Mouse (Mus musculus) limb, embryonic 10.5 days (tissue): ENCODE results near the gene Patz1. TPM values are rescaled to one million over a fixed set of nuclear protein-coding genes. Genes with fewer than 3 reads are reported as not detected.

Experiments
- DNase-seq: peaks from one replicate; pipeline ENCODE4 v3.0.0-alpha.2; 2017; ENCODE audit warnings: low spot score
- H3K27ac ChIP-seq: fragments of 300-500 bp; sonication (generic); 2 replicates; pipeline ENCODE4 v1.5.1; 2016; ENCODE audit warnings: mild to moderate bottlenecking
- H3K27me3 ChIP-seq: fragments of 300-500 bp; sonication (generic); 2 replicates; pipeline ENCODE4 v1.6.1; 2016; ENCODE audit warnings: low read depth, mild to moderate bottlenecking; ENCODE audit not compliant: poor library complexity, severe bottlenecking
- H3K36me3 ChIP-seq: fragments of 300-500 bp; sonication (generic); 2 replicates; pipeline ENCODE4 v1.6.1; 2016; ENCODE audit warnings: mild to moderate bottlenecking, moderate library complexity
- H3K4me1 ChIP-seq: fragments of 300-500 bp; sonication (generic); 2 replicates; pipeline ENCODE4 v1.6.1; 2016
- H3K4me3 ChIP-seq: fragments of 300-500 bp; sonication (generic); 2 replicates; pipeline ENCODE4 v1.5.1; 2016; ENCODE audit warnings: mild to moderate bottlenecking, moderate library complexity
- H3K9me3 ChIP-seq: fragments of 300-500 bp; sonication (generic); replicated peaks from 2 replicates; pipeline ENCODE4 v1.6.1; 2016; ENCODE audit warnings: mild to moderate bottlenecking
- WGBS: fragments of 180-500 bp; shearing (Covaris S2); methylation state at CpG from one replicate; pipeline ENCODE4 v1.1.7; 2016; 5-methylcytosine and 5-hydroxymethylcytosine counted together
- polyA plus RNA-seq: library from polyadenylated mRNA; unstranded; fragments of >200 nt; fragmentation: Nextera tagmentation; extraction: Ambion mirVana; gene quantifications from 2 replicates; pipeline ENCODE4 v1.2.1, GENCODE M21; 2016

Gene Patz1
- polyA plus RNA-seq, 1 experiment from 2014 or later: 80.2 TPM

DNA sequence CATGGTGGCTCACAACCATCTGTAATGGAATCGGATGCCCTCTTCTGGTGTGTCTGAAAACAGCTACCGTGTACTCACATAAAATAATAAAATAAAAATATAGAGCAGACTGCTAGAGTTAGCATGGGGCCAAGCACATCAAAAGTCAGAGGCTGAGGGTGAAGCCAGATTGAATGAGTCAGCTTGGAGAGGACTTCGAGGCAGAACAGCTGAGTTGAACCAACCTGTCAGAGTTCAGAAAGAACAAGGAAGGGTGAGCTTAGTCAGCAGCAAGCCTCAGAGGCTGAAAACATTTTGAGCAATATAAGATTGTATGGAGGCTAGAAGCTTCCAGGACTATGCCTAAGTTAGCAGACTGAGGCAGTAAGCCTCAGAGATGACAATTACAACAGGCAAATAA is 29.6 kb downstream of the Patz1 start:
- peaks cover 11% of the 10 kb centered on the region for H3K36me3 ChIP-seq
- no peaks in the 10 kb centered on the region for H3K4me1 ChIP-seq
- no peak overlapping the region for H3K27ac ChIP-seq
- no peaks in the 10 kb centered on the region for H3K27me3 ChIP-seq
- no peak overlapping the region for H3K4me3 ChIP-seq
- H3K9me3 ChIP-seq: no peaks in the 10 kb centered on the region
- no peak for DNase-seq
- 95% methylated on average over 3 of the region's 3 CpGs for WGBS

DNA sequence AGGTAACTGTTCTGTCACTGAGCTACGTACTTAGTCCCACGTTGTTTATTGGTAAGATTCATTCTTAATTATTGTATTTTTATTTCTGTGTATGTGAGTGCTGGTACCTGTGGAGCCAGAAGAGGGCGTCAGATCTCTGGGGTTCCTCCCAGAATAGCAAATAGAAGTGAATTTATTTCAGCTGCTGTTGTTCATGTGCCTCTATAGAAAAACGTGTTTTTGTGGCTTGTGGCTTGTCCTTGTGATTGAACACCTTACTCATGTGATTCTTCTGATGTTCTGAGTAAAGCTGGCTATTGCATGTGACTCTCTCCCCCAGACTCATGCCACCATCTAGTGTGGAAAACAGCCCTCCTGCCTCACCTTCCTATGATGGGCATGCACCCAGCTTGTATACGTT is 39.6 kb downstream of the Patz1 start:
- Histone ChIP-seq H3K9me3 (no peaks in the 10 kb centered on the region), H3K4me1 (peaks cover 28% of the 10 kb centered on the region), H3K27ac (no peak overlapping the region), H3K4me3 (no peak overlapping the region), H3K27me3 (peaks cover 24% of the 10 kb centered on the region), H3K36me3 (no peaks in the 10 kb centered on the region)
- 80% methylated on average over 5 of the region's 5 CpGs for WGBS
- no peak for DNase-seq

DNA sequence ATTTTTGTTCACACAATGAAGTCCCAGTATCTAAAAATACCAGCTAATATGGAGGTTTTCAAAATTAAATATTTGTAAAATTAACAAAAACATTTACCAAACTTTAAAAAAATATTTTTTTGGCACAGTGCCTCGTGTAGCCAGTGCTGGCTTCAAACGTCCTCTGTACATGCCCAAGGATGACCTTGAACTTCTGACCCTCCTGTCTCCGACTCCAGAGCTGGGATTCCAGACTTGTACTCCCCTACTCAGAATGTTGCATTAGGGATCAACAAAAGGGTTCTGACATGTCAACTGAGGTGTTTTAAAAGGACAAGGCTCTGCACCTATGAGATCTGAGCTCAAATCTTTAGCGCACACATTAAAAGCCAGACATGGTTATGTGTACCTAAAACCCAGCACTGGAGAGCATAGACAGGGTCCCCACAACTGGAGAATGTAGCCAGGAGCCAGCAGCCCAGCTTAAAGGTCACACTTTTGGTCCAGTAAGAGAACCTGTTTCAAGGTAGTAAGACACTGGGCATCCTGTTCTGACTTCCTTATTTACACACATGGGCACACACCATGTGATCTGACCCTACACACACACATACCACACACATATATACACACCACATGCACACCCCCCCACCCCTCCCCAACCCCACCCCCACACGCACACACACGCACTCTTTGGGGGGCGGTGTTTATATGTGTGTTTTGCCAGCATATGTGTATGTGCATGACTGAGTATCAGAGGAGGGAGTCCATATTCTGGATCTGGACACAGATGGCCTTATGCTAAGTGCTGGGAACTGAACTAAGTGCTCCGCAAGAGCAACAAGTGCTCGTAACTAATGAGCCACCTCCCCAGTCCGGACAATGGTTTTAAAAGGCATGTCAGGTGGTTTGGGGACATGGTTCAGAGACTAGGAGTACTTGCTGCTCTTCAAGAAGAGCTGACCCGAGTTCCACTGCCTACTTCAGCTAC is 40.4 kb downstream of the Patz1 start:
- Histone ChIP-seq H3K4me1 (peaks cover 28% of the 10 kb centered on the region), H3K27ac (no peak overlapping the region), H3K36me3 (no peaks in the 10 kb centered on the region), H3K4me3 (no peak overlapping the region), H3K9me3 (no peaks in the 10 kb centered on the region), H3K27me3 (peaks cover 27% of the 10 kb centered on the region)
- no peak for DNase-seq
- 82% methylated on average over 11 of the region's 11 CpGs for WGBS

DNA sequence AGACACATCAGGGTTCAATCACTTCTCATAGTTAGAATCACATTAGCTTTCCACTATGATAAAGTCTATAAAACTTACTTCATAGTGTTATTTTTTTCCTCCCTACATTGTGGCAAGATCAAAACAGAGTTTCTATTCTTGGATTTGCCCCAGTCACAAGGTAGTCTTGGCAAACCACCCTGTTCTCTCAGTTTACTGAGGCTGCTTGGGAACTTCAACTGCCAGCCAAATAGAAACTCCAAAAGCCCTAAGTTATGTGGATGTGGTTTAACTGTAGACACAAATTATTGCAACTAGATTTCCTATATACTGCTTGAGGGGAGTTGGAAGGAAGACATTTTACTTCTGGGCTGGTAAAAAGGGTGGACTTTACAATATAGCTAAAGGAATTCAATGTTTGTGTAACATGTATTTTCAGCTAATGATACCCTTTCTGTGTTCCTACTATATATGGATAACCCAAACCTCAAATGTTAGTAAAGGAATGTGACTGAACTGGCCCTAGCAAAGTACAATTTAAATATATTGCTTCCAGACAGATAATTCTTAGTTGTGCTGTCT is 41.3 kb downstream of the Patz1 start, which contains the start of gene Pik3ip1:
Gene Pik3ip1, plus strand, starts transcription at position 511 of the 561 bp plus-strand sequence.
- peak within 1 kb of the TSS; percentile 76 for H3K27ac ChIP-seq
- H3K36me3 ChIP-seq: no peaks in the 10 kb centered on the region
- H3K9me3 ChIP-seq: no peaks in the 10 kb centered on the region
- H3K4me1 ChIP-seq: peaks cover 34% of the 10 kb centered on the region
- DNase-seq: no peak
- peak within 1 kb of the TSS; percentile 60 for H3K4me3 ChIP-seq
- H3K27me3 ChIP-seq: peaks cover 27% of the 10 kb centered on the region

DNA sequence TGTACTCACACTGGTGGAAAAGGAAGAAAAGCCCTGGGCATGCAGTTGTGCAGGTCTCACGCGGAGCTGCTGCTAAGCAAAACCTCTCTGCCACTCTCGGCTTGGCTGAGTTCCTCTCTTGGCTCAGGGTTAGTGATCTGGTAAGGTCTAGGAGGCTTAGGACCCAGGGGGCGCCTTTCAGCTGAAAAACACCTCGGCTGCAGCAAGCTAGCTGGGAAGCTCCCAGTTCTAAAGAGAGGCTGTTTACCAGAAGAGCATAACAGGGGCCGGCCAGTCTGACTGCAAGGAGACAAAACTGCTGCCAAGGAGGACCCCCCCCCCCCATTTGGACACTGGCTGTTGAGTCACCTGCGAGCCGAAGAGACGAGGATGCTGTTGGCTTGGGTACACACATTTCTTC is 41.9 kb downstream of the Patz1 start:
- Histone ChIP-seq H3K4me3 (peak overlapping the region; percentile 60), H3K36me3 (no peaks in the 10 kb centered on the region), H3K9me3 (no peaks in the 10 kb centered on the region), H3K27ac (peak overlapping the region; percentile 76), H3K4me1 (peaks cover 40% of the 10 kb centered on the region), H3K27me3 (peaks cover 27% of the 10 kb centered on the region)
- 4% methylated on average over 9 of the region's 9 CpGs for WGBS
- DNase-seq: peak; percentile 70

DNA sequence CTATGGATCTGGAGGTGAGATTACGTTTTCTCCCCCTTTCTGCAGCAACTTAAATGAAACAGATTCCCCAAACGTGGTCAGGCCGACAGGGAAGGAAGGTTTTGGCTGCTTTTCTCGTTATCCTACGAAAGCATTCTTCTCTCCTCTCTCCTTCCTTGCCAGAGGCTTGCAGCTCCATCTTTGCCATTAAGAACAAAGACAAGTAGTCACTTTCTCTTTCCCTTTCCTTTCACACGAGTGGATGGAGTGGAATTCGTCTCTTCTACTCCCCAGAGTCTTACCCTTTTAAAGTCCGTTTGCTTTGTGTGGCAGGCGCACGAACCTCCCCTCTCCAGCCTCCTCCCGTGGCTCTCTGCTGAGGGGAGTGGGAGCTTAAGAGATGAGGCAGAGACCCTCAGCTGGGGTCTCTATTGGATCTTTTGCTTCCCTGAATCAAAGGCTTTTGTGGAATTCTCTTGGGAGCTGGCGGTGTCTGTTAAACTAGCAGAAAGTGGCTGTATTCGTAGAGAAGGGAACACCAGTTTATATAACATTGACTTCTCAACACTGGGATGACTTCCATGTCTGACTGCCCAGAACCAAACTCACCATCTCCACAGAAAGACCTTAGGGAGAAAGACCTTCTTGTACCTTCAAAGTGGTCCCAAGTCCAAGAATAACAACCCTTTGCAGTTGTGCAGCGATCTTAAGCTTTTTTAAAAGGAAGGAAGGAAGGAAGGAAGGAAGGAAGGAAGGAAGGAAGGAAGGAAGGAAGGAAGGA is 42.5 kb downstream of the Patz1 start:
- Histone ChIP-seq H3K9me3 (no peaks in the 10 kb centered on the region), H3K27me3 (peaks cover 27% of the 10 kb centered on the region), H3K36me3 (no peaks in the 10 kb centered on the region), H3K4me1 (peaks cover 46% of the 10 kb centered on the region), H3K27ac (peak overlapping the region; percentile 85), H3K4me3 (peak overlapping the region; percentile 60)
- WGBS: 7% methylated on average over 14 of the region's 14 CpGs
- no peak for DNase-seq

DNA sequence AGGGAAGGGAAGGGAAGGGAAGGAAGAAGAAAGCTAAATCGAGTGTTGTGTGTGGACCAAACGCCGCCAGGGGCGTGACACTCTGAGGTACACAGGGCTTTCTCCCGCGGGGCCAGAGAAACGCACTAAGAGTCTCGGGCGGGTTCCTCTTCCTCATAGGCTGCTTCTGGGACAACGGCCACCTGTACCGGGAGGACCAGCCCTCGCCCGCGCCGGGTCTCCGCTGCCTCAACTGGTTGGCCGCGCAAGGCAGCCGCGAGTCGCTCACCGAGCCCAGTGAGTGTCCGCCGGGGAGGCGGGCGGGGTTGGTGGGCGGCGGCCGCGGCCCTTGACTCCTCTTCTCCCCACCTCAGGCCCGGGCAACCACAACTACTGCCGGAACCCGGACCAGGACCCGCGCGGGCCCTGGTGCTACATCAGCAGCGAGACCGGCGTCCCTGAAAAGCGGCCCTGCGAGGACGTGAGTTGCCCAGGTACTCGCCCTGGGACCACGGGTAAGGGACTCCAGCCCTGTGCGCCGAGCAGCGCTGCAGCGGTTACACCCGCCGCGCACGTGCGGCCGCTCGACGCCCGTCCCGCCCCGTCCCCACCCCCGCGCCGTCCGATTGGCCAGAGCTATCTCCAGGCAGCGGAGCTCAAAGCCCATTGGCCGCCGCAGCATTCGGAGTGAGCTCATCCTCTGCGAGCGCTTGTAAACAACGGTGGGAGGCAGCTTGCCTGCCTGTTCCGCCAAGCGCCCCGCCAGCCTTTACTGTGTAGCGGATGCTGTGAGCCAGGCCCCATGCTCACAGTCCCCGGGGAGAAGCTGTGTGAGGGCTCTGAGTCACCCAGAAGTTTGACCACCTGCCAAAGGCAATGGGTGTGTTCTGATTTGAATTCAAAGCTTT is 43.3 kb downstream of the Patz1 start:
- DNase-seq: peak; percentile 95
- under 1% methylated on average over 75 of the region's 75 CpGs for WGBS
- Histone ChIP-seq H3K4me1 (peaks cover 51% of the 10 kb centered on the region), H3K27ac (peak overlapping the region; percentile 85), H3K27me3 (peaks cover 27% of the 10 kb centered on the region), H3K36me3 (no peaks in the 10 kb centered on the region), H3K9me3 (no peaks in the 10 kb centered on the region), H3K4me3 (peak overlapping the region; percentile 60)

DNA sequence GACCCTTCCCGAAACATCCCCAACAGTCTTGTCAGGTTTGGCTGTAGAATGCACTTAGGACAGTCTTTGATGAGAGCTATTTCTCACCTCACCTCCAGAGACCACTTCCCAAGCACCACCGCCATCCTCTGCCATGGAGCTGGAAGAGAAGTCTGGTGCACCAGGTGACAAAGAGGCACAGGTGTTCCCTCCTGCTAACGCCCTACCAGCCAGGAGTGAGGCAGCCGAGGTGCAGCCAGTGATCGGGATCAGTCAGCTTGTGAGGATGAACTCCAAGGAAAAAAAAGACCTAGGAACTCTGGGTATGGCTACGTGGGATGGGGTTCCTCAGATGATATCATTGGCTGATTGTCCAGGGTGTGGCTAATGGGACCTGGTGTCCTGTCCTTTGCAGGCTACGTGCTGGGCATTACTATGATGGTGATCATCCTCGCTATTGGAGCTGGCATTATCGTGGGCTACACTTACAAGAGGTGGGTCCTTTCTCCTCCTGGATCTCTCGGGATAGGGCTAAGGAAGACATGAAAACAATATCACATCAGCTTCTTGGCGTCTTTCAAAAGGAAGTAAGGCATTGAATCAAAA is 44.5 kb downstream of the Patz1 start:
- no peak for DNase-seq
- Histone ChIP-seq H3K4me3 (no peak overlapping the region), H3K9me3 (no peaks in the 10 kb centered on the region), H3K27ac (no peak overlapping the region), H3K4me1 (peaks cover 62% of the 10 kb centered on the region), H3K36me3 (no peaks in the 10 kb centered on the region), H3K27me3 (peaks cover 27% of the 10 kb centered on the region)
- WGBS: 86% methylated on average over 11 of the region's 11 CpGs

DNA sequence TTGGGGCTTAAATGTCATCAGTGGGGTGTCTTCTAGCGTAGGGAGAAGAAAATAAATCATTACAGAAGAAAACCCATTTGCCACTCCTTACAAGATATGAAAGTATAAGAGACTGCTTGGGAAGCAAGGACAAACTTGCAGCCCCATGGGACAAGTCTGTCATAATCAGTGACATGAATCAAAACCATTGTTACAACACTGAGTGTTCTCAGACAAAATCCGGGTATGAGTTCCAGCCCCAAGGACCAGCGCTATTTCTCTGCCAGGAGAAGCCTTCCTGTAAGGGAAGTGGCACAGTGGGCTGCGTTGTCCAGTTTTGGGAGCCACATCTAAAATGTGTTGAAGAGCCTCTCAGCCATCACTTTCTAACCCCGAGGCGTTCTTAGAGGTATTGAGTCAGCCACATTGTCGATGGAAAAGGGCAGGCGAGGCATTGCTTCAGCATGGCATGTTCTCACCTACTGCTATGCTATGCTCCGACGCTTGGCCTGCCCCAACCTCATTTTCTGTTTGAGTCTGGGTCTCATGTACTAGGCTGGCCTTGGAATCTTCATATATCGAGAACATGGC is 45.6 kb downstream of the Patz1 start:
- 89% methylated on average over 11 of the region's 11 CpGs for WGBS
- no peak overlapping the region for H3K4me3 ChIP-seq
- no peaks in the 10 kb centered on the region for H3K36me3 ChIP-seq
- DNase-seq: no peak
- peak overlapping the region; percentile 48 for H3K27ac ChIP-seq
- peaks cover 27% of the 10 kb centered on the region for H3K27me3 ChIP-seq
- peaks cover 62% of the 10 kb centered on the region for H3K4me1 ChIP-seq
- no peaks in the 10 kb centered on the region for H3K9me3 ChIP-seq

DNA sequence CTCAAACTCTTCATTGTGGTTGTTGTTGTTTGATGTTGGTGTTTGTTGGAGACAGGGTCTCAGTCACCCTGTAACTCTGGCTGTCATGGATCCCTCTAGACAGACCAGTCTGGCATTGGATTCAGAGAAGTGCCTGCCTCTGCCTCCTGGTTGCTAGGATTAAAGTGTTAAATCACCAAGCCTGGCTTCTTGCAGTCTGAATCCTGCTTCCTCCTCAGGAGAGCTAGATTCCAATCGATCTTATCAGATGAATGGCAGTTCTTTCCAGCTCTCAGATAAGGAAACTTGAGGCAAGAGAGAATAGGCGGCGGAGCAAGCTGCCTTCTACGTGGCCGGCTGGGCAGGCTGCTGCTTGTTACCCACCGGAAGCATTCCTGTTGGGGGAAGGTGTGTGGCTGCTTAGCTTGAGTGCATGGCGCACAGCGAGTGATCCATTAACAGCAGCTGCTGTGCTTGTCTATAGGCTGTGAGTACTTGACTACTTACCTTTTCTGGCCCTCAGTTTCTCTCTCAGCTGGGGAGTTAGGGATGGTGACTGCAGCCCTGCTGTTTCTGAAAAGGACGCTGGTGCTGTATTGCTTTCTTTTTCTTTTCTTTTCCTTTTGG is 46.1 kb downstream of the Patz1 start:
- no peak overlapping the region for H3K4me3 ChIP-seq
- H3K27me3 ChIP-seq: peaks cover 27% of the 10 kb centered on the region
- peak overlapping the region; percentile 48 for H3K27ac ChIP-seq
- no peak for DNase-seq
- peaks cover 62% of the 10 kb centered on the region for H3K4me1 ChIP-seq
- H3K9me3 ChIP-seq: no peaks in the 10 kb centered on the region
- H3K36me3 ChIP-seq: no peaks in the 10 kb centered on the region
- WGBS: 35% methylated on average over 9 of the region's 9 CpGs

DNA sequence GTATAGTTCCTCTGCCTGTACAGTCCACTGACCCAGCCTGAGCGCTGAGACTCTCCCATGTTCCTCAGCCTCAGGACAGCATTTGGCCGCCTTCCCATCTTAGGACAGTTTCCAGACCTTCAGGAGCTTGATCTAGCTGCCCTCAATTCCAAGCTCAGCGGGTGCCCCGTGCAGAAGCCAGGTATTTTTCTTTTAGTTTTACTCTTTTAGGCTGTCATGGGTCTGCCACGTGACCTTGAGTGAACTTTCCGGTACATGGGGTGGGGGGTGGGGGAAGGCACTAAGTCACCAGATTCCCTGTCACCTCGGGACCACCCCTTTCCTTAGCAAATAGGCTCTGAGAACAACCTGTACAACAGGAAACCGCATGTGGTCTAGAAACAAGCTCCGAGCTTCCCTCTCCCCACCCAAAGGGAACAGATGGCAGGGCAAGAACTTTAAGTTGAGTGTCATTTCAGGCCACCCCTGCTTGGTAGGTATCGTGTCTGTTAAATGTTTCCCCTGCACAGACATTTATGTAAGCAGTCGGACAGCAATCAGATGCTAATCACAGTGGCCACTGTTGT is 47.1 kb downstream of the Patz1 start:
- Histone ChIP-seq H3K27me3 (peaks cover 21% of the 10 kb centered on the region), H3K27ac (peak overlapping the region; percentile 17; the same call in 1 of the 2 replicates), H3K4me1 (peaks cover 57% of the 10 kb centered on the region), H3K9me3 (no peaks in the 10 kb centered on the region), H3K4me3 (peak overlapping the region; percentile 6; the same call in 1 of the 2 replicates), H3K36me3 (no peaks in the 10 kb centered on the region)
- no peak for DNase-seq
- 44% methylated on average over 11 of the region's 11 CpGs for WGBS
